Mouse (Mus musculus) CH12.LX (cell line): ENCODE measurements at regions not wholly inside any gene's neighbourhood (a gene's known extent, or its start where the extent isn't known, plus 50 kb on each side); places are given as distances from the start of the nearest gene placed in this dataset.

Source experiments
- CTCF ChIP-seq, 2 experiments: IDR thresholded peaks in 1 of 2; conservative IDR thresholded peaks in 1 of 2; 2 replicates each; pipeline ENCODE4 v1.5.1; 2011 to 2012; ENCODE audit warnings: low read depth in 2 of 2, low read length in 2 of 2, improper control_type of control experiment in 1 of 2, inconsistent platforms in 1 of 2, mild to moderate bottlenecking in 1 of 2, moderate library complexity in 1 of 2
- GABPA ChIP-seq: IDR thresholded peaks from 2 replicates; pipeline ENCODE4 v1.6.1; 2012; ENCODE audit warnings: low read depth, low read length, improper control_type of control experiment, inconsistent platforms; ENCODE audit not compliant: insufficient replicate concordance
- HCFC1 ChIP-seq: IDR thresholded peaks from 2 replicates; pipeline ENCODE4 v1.6.1; 2012; ENCODE audit warnings: low read depth, mild to moderate bottlenecking, inconsistent platforms, low read length, improper control_type of control experiment
- NRF1 ChIP-seq: IDR thresholded peaks from 2 replicates; pipeline ENCODE4 v1.6.1; 2014; ENCODE audit warnings: low read depth, mild to moderate bottlenecking, inconsistent platforms, low read length, improper control_type of control experiment, moderate library complexity
- POLR2A ChIP-seq: IDR thresholded peaks from 2 replicates; pipeline ENCODE4 v1.6.1; 2011; ENCODE audit warnings: low read depth, mild to moderate bottlenecking, improper control_type of control experiment, low read length
- SIN3A ChIP-seq: IDR thresholded peaks from 2 replicates; pipeline ENCODE4 v1.6.1; 2012; ENCODE audit warnings: low read length, improper control_type of control experiment, inconsistent platforms
- TCF12 ChIP-seq: IDR thresholded peaks from 2 replicates; pipeline ENCODE4 v1.6.1; 2014; ENCODE audit warnings: low read depth, mild to moderate bottlenecking, inconsistent platforms, low read length, improper control_type of control experiment
- ZMIZ1 ChIP-seq: IDR thresholded peaks from 2 replicates; pipeline ENCODE4 v1.6.1; 2012; ENCODE audit warnings: low read depth, mild to moderate bottlenecking, inconsistent platforms, low read length, improper control_type of control experiment

GRCm38 (mm10) chr2:148603951-148604350 lies 68.5 kb upstream of the Nxt1 start:
- no peak for TF ChIP-seq ZMIZ1
- no peak for TF ChIP-seq POLR2A
- no peak for TF ChIP-seq GABPA
- no peak for TF ChIP-seq NRF1
- no peak for TF ChIP-seq TCF12
- TF ChIP-seq SIN3A, result no peak
- TF ChIP-seq CTCF (conservative IDR thresholded peaks at IDR 0.05 in 1 of 2, IDR thresholded peaks at IDR 0.05 in 1 of 2; ENCODE audit: low read depth in 2 of 2, low read length in 2 of 2), result peak in 1 of 2 experiments; percentile 53; a peak in 2 of 4 replicates
- no peak for TF ChIP-seq HCFC1
